In genomic region chr1:38550579-38550978, GRCm38 (mm10) we compare ENCODE assay signal across 27 mouse cellular contexts.
"Had no signal": no experiment of that assay in that cellular context is flagged by ENCODE, and none has a peak within 500 bp of the region (broad histone marks: within the 10 kb centered on the region; RNA-seq: fewer than 3 reads in every experiment).

No protein-coding gene starts in this region.

- H3K27ac ChIP-seq: gastrocnemius, adult 2 months; heart, adult 2 months; heart, embryonic 13.5 days; heart, embryonic 15.5 days; hindbrain, embryonic 12.5 days; hindbrain, embryonic 14.5 days; hindbrain, postnatal 0 days; kidney, embryonic 15.5 days; kidney, postnatal 0 days; left cerebral cortex, adult 2 months; limb, embryonic 10.5 days; limb, embryonic 12.5 days; liver, embryonic 12.5 days had no signal

- H3K9ac ChIP-seq: heart, embryonic 13.5 days; heart, embryonic 15.5 days; hindbrain, embryonic 12.5 days; hindbrain, embryonic 14.5 days; kidney, embryonic 15.5 days; limb, embryonic 12.5 days; liver, embryonic 12.5 days had no signal

- DNase-seq: gastrocnemius, adult 2 months; gastrocnemius, postnatal 10 days; gastrocnemius, postnatal 25 days; heart, adult 2 months; heart, postnatal 14 days; heart, postnatal 36 days; kidney, adult 11 months; kidney, adult 2 months; kidney, adult 9 months; kidney, postnatal 14 days; kidney, postnatal 36 days; layer of hippocampus, adult 9-11 months; layer of hippocampus, postnatal 36 days; liver had no signal

- H3K9me3 ChIP-seq: heart, embryonic 13.5 days; heart, embryonic 15.5 days; hindbrain, embryonic 12.5 days; kidney, embryonic 15.5 days; limb, embryonic 10.5 days; limb, embryonic 12.5 days; liver, embryonic 12.5 days had no signal

- H3K4me3 ChIP-seq: gastrocnemius, adult 2 months; heart, adult 2 months; heart, embryonic 13.5 days; heart, embryonic 15.5 days; hindbrain, embryonic 12.5 days; kidney, embryonic 15.5 days; left cerebral cortex, adult 2 months; limb, embryonic 10.5 days; limb, embryonic 12.5 days; liver, embryonic 12.5 days had no signal

- H3K4me2 ChIP-seq: heart, embryonic 13.5 days; heart, embryonic 15.5 days; hindbrain, embryonic 12.5 days; hindbrain, embryonic 14.5 days; kidney, embryonic 15.5 days; limb, embryonic 12.5 days; liver, embryonic 12.5 days had no signal

- H3K27me3 ChIP-seq: heart, embryonic 13.5 days; heart, embryonic 15.5 days; hindbrain, embryonic 12.5 days; kidney, embryonic 15.5 days; limb, embryonic 12.5 days had no signal

- H3K36me3 ChIP-seq: heart, embryonic 13.5 days; heart, embryonic 15.5 days; hindbrain, embryonic 12.5 days; kidney, embryonic 15.5 days; limb, embryonic 12.5 days; liver, embryonic 12.5 days had no signal

- ATAC-seq: forebrain, embryonic 16.5 days; hindbrain, postnatal 0 days; intestine, embryonic 16.5 days; liver, embryonic 12.5 days had no signal
